Mouse (Mus musculus): Measurements from ENCODE around the gene Tmem51.

GRCm38 (mm10) chr4:142065835-142066234 lies 18.3 kb downstream of the Tmem51 start:
- TF ChIP-seq MYOD1 (IDR thresholded peaks at IDR 0.05; ENCODE audit: control insufficient read depth in 1 of 3, insufficient read length in 2 of 3, low read depth in 2 of 3) (no peak), POLR2A (IDR thresholded peaks at IDR 0.05; ENCODE audit: insufficient read length, low read depth) (no peak), TCF12 (IDR thresholded peaks at IDR 0.05; ENCODE audit: insufficient read depth, poor library complexity, severe bottlenecking) (no peak), USF1 (IDR thresholded peaks at IDR 0.05; ENCODE audit: low read depth) (no peak), TCF3 (IDR thresholded peaks at IDR 0.05; ENCODE audit: insufficient read length, low read depth) (no peak), POLR2AphosphoS2 (IDR thresholded peaks at IDR 0.05; ENCODE audit: insufficient read length, low read depth) (no peak)

Data from myocyte (in vitro differentiated cells).